Mouse (Mus musculus) macrophage (primary cell): ENCODE results near the gene Lmx1b. TPM values are rescaled to one million over a fixed set of nuclear protein-coding genes. Genes with fewer than 3 reads are reported as not detected.

Experiments
- H3K27ac ChIP-seq: fragments of 350-480 bp; formaldehyde crosslinking; 2 replicates; pipeline ENCODE4 v1.9.0; 2021
- H3K36me3 ChIP-seq: fragments of 350-480 bp; formaldehyde crosslinking; 2 replicates; pipeline ENCODE4 v1.9.0; 2021; ENCODE audit errors: inconsistent target
- H3K4me3 ChIP-seq: fragments of 350-480 bp; formaldehyde crosslinking; 2 replicates; pipeline ENCODE4 v1.9.0; 2021; ENCODE audit errors: inconsistent target
- H3K79me2 ChIP-seq: fragments of 350-480 bp; formaldehyde crosslinking; 2 replicates; pipeline ENCODE4 v1.9.0; 2021; ENCODE audit errors: inconsistent target
- WGBS: methylation state at CpG from one replicate; pipeline ENCODE4 v1.1.7; 2026; ENCODE audit warnings: inconsistent platforms; ENCODE audit not compliant: missing documents; 5-methylcytosine and 5-hydroxymethylcytosine counted together
- polyA plus RNA-seq: library from polyadenylated mRNA; stranded (reverse); fragments of 250-400 nt; gene quantifications from 3 replicates; pipeline ENCODE4 v1.2.4, GENCODE M21; 2018; ENCODE audit warnings: inconsistent platforms
- total RNA-seq, 78 experiments: library from RNA; depleted of rRNA; stranded (reverse); fragments of 250-400 nt; gene quantifications; 1 replicate in 9 of 78; 2 replicates in 24 of 78; 3 replicates in 43 of 78; 4 replicates in 2 of 78; pipeline ENCODE4 v1.2.4; 2018; ENCODE audit warnings: inconsistent platforms in 56 of 78

Lmx1b gene
- under 1 TPM in 1 of 26 experiments, not detected in 25; 0.79 TPM for total RNA-seq (2018; cell fraction: chromatin; rRNA removed)
- total RNA-seq (2018; cell fraction: cytosol; rRNA removed), result not detected
- total RNA-seq (2018; cell fraction: nucleus; rRNA removed), result not detected
- not detected in 3 replicates for polyA plus RNA-seq

- H3K79me2 ChIP-seq, result no peaks in the 10 kb centered on the region
- no peak within 1 kb of the TSS for H3K4me3 ChIP-seq
- 9% methylated on average over 53 of the region's 53 CpGs for WGBS
These were observed at the start of gene Lmx1b for GRCm38 (mm10) chr2:33640171-33640721. Lmx1b (minus strand) TSS chr2:33640511.

DNA sequence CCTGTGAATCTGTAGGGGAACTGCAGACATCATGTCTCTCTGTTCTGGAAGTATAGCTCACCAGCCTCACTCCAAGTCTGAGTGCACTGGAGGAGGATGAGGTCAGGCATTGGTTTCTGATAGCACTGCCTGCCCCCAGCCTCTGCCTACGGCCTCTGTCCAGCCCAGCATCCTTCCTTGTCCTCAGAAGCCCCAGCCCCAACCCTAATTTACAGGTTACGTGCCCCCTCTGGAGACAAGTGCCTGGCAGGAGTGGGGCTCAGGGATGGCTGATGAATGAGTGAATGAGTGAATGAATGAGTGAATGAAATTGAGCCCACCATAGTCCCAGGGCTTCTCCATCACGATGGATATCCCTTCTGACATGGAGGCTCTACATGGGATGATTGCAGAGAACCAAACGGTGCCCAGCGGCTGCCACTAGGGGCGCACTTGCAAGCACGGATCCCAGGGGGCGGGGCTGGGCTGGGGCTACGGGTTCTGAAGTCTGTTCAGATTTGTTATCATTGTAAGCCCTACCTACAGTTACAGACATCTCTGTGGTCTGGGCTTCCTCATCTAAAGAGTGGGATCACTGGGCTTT, 49.7 kb upstream of the Lmx1b start:
- Histone ChIP-seq H3K79me2 (no peaks in the 10 kb centered on the region), H3K4me3 (no peak overlapping the region)
- WGBS, result 28% methylated on average over 9 of the region's 9 CpGs

More at GRCm38 (mm10) chr2:33640171-33640721, at the start of gene Lmx1b:
- Histone ChIP-seq H3K27ac (no peak within 1 kb of the TSS), H3K36me3 (no peaks in the 10 kb centered on the region)

DNA sequence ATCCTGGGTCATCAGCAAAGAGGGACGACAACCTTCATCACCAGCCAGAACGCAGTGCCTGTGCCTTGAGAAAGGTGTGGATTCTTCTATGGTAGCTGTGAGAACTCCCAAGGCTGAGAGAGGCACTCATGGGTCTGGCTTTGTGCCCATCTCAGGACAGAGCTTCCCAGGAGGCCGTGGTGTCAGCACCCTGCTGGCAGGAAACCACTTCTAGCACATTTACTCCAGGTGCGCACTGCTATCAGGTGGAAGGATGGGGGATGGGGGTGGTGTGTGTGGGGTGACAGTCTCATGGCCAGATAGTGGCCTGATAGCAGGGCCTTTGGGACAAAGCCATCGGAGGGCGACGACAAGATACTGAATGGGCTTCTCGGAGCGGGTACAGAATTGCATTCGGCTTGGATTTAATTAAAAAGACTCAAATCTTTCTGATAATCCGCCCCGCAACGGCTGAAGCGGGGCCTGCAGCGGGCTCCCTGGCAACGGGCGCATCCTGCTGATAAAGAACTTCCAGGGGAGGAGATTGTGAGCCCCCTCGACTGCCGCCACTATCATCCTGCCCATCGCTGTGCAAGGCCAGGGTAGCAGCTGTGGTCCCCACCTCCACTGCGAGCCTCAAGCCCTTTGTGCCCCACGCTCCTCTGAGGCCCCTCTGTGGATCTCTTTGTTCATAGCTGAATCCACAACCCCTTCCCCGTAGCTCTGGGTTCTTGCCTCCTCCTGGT, 49.0 kb upstream of the Lmx1b start:
- WGBS, result 79% methylated on average over 20 of the region's 23 CpGs
- H3K27ac ChIP-seq, result no peak overlapping the region
- H3K36me3 ChIP-seq, result no peaks in the 10 kb centered on the region
- H3K79me2 ChIP-seq, result no peaks in the 10 kb centered on the region
- no peak overlapping the region for H3K4me3 ChIP-seq

More for the DNA sequence above, 49.7 kb upstream of the Lmx1b start:
- Histone ChIP-seq H3K36me3 (no peaks in the 10 kb centered on the region), H3K27ac (no peak overlapping the region)

- Histone ChIP-seq H3K27ac (no peak overlapping the region), H3K4me3 (no peak overlapping the region), H3K36me3 (no peaks in the 10 kb centered on the region), H3K79me2 (no peaks in the 10 kb centered on the region)
- WGBS, result 87% methylated on average over 4 of the region's 4 CpGs
These were observed 43.3 kb upstream of the Lmx1b start for GRCm38 (mm10) chr2:33683594-33683993.

DNA sequence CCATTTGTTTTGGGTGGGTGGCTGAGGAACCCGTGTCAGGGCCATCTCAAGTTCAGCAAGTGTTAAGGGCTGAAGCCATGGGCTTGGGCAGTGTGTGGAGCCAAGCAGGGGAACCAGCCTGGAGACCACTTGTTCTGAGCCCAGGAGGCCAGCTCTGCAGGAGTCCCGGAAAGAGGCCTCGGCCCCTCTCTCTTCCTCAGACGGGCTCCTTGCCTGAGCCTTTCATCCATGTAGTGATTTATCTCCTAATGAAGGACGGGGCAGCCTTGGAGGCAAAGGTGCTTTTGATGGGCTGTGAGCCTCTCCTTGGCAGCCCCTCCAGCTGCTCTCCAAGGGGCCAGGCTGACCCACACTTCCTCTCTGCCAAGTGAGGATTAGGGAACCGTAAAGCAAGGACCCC, 42.8 kb upstream of the Lmx1b start:
- no peaks in the 10 kb centered on the region for H3K79me2 ChIP-seq
- H3K36me3 ChIP-seq, result no peaks in the 10 kb centered on the region
- no peak overlapping the region for H3K4me3 ChIP-seq
- H3K27ac ChIP-seq, result no peak overlapping the region
- WGBS, result 70% methylated on average over 6 of the region's 6 CpGs

DNA sequence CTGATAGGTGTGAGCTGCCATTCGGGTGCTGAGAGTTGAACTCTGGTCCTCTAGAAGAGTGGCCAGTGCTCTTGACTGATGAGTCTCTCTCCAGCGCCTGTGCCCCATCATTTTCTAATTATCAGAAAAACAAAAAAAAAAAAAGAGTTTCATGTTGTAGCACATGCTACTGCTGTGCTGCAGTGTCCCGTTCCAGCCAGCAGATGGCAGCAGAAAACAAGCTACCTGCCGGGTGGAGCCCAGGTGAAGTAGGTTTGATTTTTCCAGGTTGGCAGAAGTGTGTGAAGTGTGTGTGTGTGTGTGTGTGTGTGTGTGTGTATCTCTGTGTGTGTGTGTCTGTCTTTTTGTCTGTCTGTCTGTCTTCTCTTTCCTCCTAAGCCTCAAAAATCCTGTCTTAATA, 41.9 kb upstream of the Lmx1b start:
- no peaks in the 10 kb centered on the region for H3K79me2 ChIP-seq
- 8% methylated on average over 4 of the region's 4 CpGs for WGBS
- no peak overlapping the region for H3K4me3 ChIP-seq
- H3K36me3 ChIP-seq, result no peaks in the 10 kb centered on the region
- H3K27ac ChIP-seq, result no peak overlapping the region

DNA sequence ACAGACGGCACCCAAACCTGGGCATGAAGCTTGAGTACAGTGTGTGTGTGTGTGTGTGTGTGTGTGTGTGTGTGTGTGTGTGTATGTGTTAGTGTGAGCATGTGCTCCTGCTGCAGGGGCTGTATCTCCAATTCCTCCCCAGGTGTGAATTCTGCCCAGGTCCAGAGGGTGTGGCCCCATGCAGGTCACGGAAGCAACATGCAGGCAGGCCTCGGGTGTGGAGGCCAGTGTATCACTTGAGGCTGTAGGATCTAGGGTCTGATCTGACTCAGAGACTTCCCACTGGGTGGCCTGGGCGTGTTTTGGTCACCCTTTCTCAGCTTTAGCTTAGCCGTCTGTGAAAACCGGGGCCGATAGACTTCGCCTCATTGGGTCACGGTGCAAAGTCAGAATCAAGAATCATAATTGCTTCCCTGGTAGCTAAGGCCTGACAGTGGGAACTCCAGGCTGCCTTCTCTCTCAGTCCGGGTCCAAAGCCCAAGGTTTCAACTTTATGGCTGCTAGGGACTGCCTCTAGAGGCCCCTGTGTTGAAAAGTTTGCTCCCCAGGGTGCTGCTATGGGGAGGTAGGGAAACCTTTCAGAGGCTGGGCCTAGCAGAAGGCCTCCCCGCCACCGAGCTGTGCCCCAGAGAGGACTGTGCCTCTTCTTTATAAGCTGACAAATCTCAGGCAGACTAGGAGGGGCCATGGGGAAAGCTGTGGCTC, 38.8 kb upstream of the Lmx1b start:
- H3K79me2 ChIP-seq, result no peaks in the 10 kb centered on the region
- no peak overlapping the region for H3K4me3 ChIP-seq
- no peaks in the 10 kb centered on the region for H3K36me3 ChIP-seq
- no peak overlapping the region for H3K27ac ChIP-seq
- 88% methylated on average over 12 of the region's 12 CpGs for WGBS

GRCm38 (mm10) chr2:33672701-33673472, 32.6 kb upstream of the Lmx1b start:
- no peaks in the 10 kb centered on the region for H3K79me2 ChIP-seq
- WGBS, result 92% methylated on average over 10 of the region's 10 CpGs
- no peaks in the 10 kb centered on the region for H3K36me3 ChIP-seq
- H3K27ac ChIP-seq, result no peak overlapping the region
- no peak overlapping the region for H3K4me3 ChIP-seq

DNA sequence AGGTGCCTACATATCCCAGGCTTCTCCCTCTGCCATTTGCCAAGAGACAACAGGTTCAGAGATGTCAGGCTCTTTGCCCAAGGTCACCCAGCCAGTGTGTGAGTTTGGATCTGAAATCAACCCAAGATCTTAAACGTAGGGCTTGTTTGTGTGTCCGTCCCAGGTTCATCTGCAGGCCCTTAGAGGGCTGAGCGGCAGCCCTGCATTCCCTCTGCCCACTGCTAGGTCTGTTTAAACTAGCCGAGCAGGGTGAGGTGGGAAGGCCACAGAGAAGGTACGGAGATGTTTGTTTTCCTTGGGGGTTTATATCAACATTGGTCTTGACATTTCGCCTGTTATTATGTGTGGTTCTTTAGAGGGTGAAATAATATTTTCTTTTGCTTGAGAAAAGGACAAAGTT, 28.4 kb upstream of the Lmx1b start:
- no peak overlapping the region for H3K27ac ChIP-seq
- H3K4me3 ChIP-seq, result no peak overlapping the region
- no peaks in the 10 kb centered on the region for H3K36me3 ChIP-seq
- no peaks in the 10 kb centered on the region for H3K79me2 ChIP-seq
- WGBS, result 88% methylated on average over 6 of the region's 6 CpGs

- Histone ChIP-seq H3K36me3 (no peaks in the 10 kb centered on the region), H3K79me2 (no peaks in the 10 kb centered on the region), H3K27ac (no peak overlapping the region), H3K4me3 (no peak overlapping the region)
- 66% methylated on average over 11 of the region's 11 CpGs for WGBS
These were observed 26.2 kb upstream of the Lmx1b start for GRCm38 (mm10) chr2:33666388-33666945.

GRCm38 (mm10) chr2:33665363-33666058, 25.2 kb upstream of the Lmx1b start:
- Histone ChIP-seq H3K36me3 (no peaks in the 10 kb centered on the region), H3K79me2 (no peaks in the 10 kb centered on the region), H3K27ac (no peak overlapping the region), H3K4me3 (no peak overlapping the region)
- 66% methylated on average over 13 of the region's 13 CpGs for WGBS

DNA sequence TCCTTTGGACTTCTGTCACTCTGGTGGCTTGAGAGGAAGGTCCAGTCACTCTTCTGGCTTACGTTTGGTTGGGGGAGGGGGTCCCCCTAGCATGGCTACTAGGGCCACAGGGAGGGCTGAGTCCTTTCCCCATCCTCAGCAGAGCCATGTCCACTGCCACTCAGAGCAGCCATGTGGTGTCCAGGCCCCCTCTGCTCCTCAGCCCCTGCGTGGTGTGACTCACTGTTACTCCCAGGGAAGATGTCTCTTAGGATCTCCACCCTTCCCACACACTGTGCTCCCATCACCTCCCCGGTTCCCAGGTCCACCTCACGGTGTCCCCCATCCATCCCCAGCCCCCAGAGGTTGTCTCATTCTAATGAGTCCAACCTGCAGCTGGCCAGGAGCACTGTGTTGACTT, 24.4 kb upstream of the Lmx1b start:
- 91% methylated on average over 4 of the region's 4 CpGs for WGBS
- Histone ChIP-seq H3K4me3 (no peak overlapping the region), H3K79me2 (no peaks in the 10 kb centered on the region), H3K36me3 (no peaks in the 10 kb centered on the region), H3K27ac (no peak overlapping the region)

GRCm38 (mm10) chr2:33659288-33659629, 18.9 kb upstream of the Lmx1b start:
- H3K79me2 ChIP-seq, result no peaks in the 10 kb centered on the region
- H3K27ac ChIP-seq, result no peak overlapping the region
- no peaks in the 10 kb centered on the region for H3K36me3 ChIP-seq
- H3K4me3 ChIP-seq, result no peak overlapping the region
- WGBS, result 12% methylated on average over 7 of the region's 7 CpGs
